In the genomic region with DNA sequence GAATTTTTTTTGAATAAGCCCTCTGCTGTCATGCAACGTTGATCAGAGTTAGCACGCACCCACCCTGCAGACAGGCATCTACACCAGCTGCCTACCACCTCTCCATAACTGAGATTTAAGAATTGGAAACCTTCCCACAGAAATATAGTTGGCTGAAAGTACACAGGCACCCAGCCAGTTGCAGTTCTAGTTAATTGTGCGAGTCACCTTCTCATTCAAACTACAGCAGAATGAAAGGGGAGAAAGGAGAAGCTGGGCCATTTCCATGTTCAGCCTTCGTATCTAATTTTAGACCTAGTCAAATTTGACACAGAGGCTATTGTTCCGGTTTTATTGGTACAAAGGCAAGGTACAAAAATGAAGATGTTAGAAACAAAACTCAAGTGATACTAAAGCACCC, we compare ENCODE assay signal across 16 mouse cellular contexts. TPM values are rescaled to one million over a fixed set of nuclear protein-coding genes. Genes with fewer than 3 reads are reported as not detected.
DNase-seq lines count a peak whose midpoint lies in the region; ATAC-seq and TF ChIP-seq lines count a peak whose summit lies in the region.
"Had no signal": no experiment of that assay in that cellular context is flagged by ENCODE, and none has a peak within 500 bp of the region (broad histone marks: within the 10 kb centered on the region; RNA-seq: fewer than 3 reads in every experiment).

No protein-coding gene starts in this region.

- peaks cover 5% of the 10 kb centered on the region for H3K36me3 ChIP-seq in heart, adult 2 months (ENCODE audit: control insufficient read depth, insufficient read depth, low read length)
- H3K36me3 ChIP-seq: heart, embryonic 12.5 days; limb, embryonic 15.5 days had no signal

- no peaks in the 10 kb centered on the region for H3K79me2 ChIP-seq in heart, adult 2 months (replicated peaks; ENCODE audit: control insufficient read depth, insufficient read depth, low read length)

- WGBS in heart, adult 2 months: 42% methylated on average over 5 of the region's 5 CpGs

- TF ChIP-seq EP300 in heart, adult 2 months (IDR thresholded peaks at IDR 0.05; ENCODE audit: insufficient read depth, low read depth, low read length): no peak

- no peak overlapping the region for H3K9ac ChIP-seq in heart, adult 2 months (ENCODE audit: low read depth, low read length)
- H3K9ac ChIP-seq: heart, embryonic 12.5 days; limb, embryonic 15.5 days; lung, embryonic 14.5 days had no signal

- no peak for TF ChIP-seq CTCF in heart, adult 2 months (IDR thresholded peaks at IDR 0.05)

- H3K4me1 ChIP-seq in heart, adult 2 months (ENCODE audit: control insufficient read depth, insufficient read depth, low read length): peaks cover 3% of the 10 kb centered on the region

- intact Hi-C loops in heart, adult 2 months (cut with DNase I): no loop called here

- peak; percentile 53 for DNase-seq in heart, postnatal 4 days
- no peak for DNase-seq in heart, adult 2 months
- peak; percentile 50 to 51 for DNase-seq in B cell, adult 2 months
- DNase-seq in urinary bladder, postnatal 25 days (ENCODE audit: low spot score): no peak
- no peak for DNase-seq in embryo, embryonic 10 days (ENCODE audit: low spot score)
- DNase-seq: adrenal gland, postnatal 36 days; cerebellum, adult 11-12 months; gastrocnemius, adult 2 months; kidney, adult 8-10 months; lung, embryonic 14.5 days had no signal

- no peak for TF ChIP-seq POLR2A in heart, adult 2 months (IDR thresholded peaks at IDR 0.05; ENCODE audit: insufficient read depth, low read depth, low read length)

- peak; percentile 37 for ATAC-seq in common myeloid progenitor, adult 5-6 weeks (replicated peaks; ENCODE audit: low read depth, poor library complexity, severe bottlenecking)
- peak; percentile 33; the same call in 1 of the 2 replicates for ATAC-seq in monocyte, adult 5-6 weeks (replicated peaks; ENCODE audit: insufficient number of reproducible peaks, low FRiP score, low TSS enrichment, poor library complexity, severe bottlenecking)
- ATAC-seq: hindbrain, embryonic 16.5 days had no signal

- no peak overlapping the region for H3K4me3 ChIP-seq in heart, adult 2 months
- H3K4me3 ChIP-seq: erythroblast, embryonic 14.5 days; gastrocnemius, adult 2 months; heart, embryonic 12.5 days; limb, embryonic 15.5 days had no signal

- no peak overlapping the region for H3K27ac ChIP-seq in heart, adult 2 months
- H3K27ac ChIP-seq: gastrocnemius, adult 2 months; limb, embryonic 15.5 days had no signal

- H3K27me3 ChIP-seq in heart, adult 2 months (ENCODE audit: control insufficient read depth, insufficient read depth, low read length): no peaks in the 10 kb centered on the region
- H3K27me3 ChIP-seq: heart, embryonic 12.5 days; limb, embryonic 15.5 days had no signal

RNA-seq across cellular contexts. Expression of gene Heca, which starts 2.9 kb away (rescaled TPM):
- total RNA-seq in heart, postnatal 4 days (2021): 10 to 100 TPM; 45.1 to 46.8 TPM
- 10 to 100 TPM; 30.0 to 31.0 TPM for total RNA-seq in heart, adult 2 months (2021)
- polyA plus RNA-seq in heart, adult 2 months (2012; rRNA removed): 11.7 and 21.2 TPM in 2 replicates
- 29.1 and 30.3 TPM in 2 replicates for total RNA-seq in common myeloid progenitor, adult 5-6 weeks (2017)
- 129 to 223 TPM (median 161 TPM) in 3 replicates for total RNA-seq in monocyte, adult 5-6 weeks (2017)

Comparison
In these comparisons a context has a peak if more than half of its experiments do, and no peak if none do; other contexts are left out.
1. DNase-seq: peak in heart, postnatal 4 days (single experiment) and B cell, adult 2 months (2 of 2); none in heart, adult 2 months (0 of 2), urinary bladder, postnatal 25 days (single experiment) and embryo, embryonic 10 days (single experiment).